Mouse (Mus musculus) right cerebral cortex, postnatal 4 days (tissue): Measurements from ENCODE around the gene Usp40.
"Not testable (repeated sequence)": the region's sequence is repeated elsewhere in the genome, so short reads cannot be mapped to it uniquely, and the experiment has no call there.

Experiments
- DNase-seq: peaks from one replicate; pipeline ENCODE4 v3.0.0-alpha.2; 2022

Gene Usp40

DNA sequence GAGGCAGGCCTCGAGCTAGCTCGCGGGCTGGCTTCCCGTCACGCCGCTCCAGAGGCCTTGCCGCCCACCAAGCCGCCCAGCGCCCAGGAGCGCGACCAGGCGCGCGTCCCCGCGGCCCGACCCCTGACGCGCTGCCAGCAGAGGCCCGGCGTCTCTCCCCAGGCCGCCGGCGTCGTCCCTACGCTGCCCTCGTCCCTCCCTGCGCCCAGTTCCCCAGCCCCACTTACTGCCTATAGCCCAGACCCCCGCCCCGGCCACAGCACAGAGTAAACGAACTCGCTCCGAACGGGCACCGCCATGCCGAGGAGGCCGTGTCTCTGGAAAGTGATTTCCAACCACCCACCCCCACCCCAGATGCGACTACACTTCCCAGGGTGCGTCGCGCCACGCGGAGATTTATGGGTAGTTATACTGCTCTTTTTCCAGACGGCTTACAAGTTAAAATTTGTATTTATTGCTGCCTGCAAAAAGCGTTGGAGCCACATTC, at the start of gene Usp40:
Usp40 (minus strand) TSS at position 341 of the 487 bp plus-strand sequence.
- DNase-seq, result peak; percentile 77

DNA sequence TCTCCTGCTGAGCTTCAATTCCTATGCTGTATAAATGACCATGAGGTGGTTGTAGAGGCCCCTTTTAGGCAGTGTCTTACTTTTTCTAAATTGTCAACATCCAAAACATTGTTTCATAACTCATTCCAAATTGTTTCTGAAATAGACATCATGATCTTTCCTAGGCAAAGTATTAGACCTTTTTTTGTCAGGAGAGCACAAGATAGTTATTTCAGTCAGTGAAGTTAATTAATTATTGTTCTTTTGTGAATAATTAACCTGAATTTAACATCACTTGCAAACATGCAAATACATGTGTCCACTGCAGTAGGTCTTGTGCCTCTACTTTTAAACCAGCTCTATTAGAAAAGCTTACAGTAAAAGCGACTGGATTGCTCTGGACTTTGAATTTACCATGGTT, 46.7 kb upstream of the Usp40 start, which contains the start of gene Ugt1a10:
Ugt1a10 (plus strand) TSS at position 301 of the 400 bp plus-strand sequence.
- no peak for DNase-seq

DNA sequence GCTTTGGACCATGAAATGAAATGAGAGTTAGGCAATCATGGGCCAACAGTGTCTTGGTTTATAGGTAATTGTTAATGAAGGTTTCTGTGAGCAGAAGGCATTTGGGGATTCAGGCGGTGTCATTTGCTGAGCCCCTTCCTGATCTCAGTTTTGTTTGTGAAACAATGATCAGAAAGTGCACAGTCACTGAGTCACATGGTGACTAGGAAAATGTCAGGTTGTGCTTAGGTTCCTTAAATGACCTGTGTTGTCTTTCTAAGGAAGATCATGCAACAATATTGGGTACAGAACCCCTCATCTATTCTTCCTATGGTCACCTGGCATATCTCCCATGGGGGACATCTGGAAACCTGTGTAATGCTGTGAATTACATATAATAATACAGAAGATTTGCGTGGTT, 39.1 kb upstream of the Usp40 start:
- not testable (repeated sequence) for DNase-seq

DNA sequence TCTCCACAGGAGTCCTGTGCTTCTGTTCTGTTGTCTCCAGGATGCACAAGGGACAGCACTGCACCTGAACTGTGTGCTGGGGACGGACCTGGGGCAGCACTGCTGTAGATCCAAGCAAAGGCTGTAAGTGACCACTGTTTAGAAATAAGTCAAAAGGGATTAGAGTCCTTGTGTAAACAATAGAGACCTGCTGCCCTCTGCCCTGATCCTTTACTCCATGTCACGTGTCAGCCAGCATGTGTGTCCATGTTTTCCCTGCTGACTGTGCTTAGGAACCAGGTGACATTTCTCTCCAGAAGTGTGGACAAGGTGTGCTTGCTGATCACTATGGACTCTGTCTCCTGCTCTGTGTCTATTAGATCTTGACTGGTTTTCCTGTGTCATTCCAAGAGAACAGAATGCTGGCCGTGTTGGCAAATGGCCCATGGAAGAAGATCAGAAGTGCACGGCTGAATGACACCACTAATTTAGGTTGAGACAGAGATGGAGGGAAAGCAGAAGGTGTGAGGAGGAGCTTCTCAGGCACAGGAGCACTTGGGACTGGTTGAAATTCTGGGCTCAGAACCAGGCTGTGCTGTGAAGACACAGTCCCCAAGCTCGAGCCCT, 36.6 kb upstream of the Usp40 start:
- not testable (repeated sequence) for DNase-seq

DNA sequence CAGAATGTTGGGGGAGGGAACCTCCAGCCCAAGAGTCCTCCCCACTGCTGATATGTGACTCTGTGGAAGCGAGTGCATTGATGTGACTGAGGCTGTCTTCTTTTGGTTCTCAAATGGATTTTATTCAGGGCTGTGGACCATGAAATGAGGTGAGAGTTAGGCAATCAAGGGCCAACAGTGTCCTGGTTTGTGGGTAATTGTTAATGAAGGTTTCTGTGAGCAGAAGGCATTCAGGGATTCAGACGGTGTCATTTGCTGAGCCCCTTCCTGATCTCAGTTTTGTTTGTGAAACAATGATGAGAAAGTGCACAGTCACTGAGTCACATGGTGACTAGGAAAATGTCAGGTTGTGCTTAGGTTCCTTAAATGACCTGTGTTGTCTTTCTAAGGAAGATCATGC, 34.7 kb upstream of the Usp40 start:
- not testable (repeated sequence) for DNase-seq

DNA sequence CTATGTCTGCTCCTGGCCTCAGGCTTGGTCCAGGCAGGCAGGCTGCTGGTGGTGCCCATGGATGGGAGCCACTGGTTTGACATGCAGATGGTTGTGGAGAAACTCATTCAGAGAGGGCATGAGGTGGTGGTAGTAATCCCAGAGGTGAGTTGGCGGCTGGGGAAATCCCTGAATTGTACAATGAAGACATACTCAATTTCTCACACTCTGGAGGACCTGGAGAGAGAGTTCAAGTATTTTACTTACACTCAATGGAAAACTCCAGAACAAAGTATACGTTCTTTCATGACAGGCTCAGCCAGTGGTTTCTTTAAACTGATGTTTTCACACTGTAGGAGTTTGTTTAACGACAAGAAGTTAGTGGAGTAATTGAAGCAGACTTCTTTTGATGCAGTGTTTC, 16.9 kb upstream of the Usp40 start:
- DNase-seq, result not testable (repeated sequence)

DNA sequence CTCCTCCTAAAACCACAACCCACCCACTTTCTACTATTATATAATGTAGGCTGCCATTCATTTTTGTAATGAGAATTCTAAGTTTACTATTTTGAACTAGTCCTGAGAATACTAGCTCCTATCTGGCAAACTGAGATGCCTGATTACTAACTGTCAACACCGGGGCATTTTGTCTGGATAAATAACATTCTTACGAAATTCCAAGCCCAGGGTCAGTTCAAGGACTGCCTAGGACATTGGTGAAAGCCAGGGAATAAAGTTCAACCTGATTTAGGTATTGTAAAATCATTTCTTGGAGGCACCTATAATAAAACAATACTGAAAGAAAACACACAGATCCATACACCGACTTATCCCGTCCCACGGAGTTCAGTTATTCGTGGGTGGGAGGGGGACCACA, 7.0 kb upstream of the Usp40 start:
- no peak for DNase-seq

DNA sequence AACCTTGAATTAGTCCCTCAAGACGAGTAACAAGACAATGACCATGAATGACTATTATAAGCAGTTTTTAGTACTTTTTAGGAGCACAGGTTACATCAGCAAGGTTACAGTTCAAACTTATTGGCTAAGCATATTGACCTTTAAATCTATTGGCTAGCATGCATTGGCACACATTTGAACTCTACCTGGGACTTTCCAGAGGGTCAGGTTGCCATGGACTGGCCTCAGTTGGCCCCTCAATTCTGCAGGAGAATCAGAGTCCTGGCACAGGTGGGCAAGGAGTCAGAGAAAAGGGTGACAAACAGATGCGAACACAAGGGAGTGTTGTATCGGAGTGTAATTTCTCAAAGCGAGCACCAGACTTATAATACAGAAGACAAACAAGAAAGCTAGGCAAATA, 6.3 kb upstream of the Usp40 start:
- no peak for DNase-seq

DNA sequence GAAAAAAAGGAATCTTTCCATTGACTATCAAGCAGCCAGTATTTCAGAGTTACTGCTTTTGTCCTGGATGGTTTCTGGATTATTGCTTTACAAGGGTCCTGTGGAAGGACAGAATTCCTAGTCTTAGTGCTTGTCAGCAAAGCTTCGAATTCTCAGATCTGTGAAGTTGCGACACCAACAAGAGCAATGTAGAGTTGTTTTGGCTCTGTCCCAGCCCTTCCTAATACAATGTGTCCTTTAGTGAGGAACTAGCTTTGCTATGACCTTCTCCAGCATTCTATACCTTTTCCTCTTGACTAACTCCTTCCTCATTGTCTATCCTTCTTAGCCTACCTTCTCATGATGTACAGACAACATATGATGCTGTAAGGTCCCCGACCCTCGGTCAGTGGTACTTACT, 5.8 kb upstream of the Usp40 start:
- DNase-seq, result no peak

DNA sequence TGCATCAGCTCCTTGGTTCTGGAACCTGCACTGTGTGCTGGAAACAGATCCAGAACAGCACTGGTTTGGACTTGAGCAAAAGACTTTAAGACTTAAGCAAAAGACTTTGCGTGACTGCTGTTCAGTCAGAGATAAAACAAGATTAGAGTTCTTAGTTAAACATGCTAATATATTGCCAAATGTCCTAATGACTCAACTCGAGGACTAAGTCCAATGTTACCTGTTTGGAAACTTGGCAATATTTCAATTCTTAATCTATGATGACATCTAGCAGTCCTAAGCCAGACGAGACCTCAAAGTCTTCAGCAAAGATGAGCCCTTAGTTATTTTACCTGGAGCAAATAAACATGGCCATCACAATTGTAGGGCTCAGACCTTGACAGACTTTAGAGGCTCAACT, 5.4 kb upstream of the Usp40 start:
- DNase-seq, result no peak

DNA sequence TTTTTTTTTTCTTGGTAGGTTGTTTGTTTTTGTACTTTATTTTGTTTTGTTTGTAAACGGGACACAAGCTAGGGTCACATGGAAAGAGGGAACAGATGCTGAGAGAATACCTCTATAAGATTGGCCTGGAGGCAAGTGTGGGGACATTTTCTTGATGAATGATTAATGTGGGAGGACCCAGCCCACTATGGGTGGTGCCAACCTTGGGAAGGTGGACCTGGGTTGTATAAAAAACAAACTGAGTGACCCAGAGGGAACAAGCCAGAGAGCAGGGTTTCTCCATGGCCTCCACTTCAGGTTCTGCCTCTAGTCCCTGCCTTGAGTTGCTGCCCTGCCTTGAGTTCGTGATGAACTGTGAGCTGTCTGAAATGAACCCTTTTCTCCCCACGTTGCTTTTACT, 1.2 kb upstream of the Usp40 start:
- no peak for DNase-seq

DNA sequence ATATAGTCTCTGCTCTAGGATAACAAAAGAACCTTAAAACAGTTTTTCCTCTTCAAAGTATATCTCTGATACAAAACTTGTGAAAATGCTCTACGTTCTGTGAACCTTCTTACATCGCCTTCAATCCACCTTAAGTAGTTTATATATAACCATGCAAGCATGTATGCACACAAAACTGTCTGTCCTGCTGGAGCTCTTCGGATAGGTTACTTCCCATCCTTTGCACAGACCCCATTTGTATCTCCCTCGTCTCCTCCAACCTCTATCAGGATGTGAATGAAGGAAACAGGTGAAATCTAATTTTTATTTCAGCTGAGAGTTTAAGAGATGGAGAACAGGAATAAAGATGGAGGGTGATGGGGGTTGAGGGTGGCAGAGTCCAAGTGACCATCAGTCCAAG, 384 bp upstream of the Usp40 start:
- DNase-seq, result no peak

DNA sequence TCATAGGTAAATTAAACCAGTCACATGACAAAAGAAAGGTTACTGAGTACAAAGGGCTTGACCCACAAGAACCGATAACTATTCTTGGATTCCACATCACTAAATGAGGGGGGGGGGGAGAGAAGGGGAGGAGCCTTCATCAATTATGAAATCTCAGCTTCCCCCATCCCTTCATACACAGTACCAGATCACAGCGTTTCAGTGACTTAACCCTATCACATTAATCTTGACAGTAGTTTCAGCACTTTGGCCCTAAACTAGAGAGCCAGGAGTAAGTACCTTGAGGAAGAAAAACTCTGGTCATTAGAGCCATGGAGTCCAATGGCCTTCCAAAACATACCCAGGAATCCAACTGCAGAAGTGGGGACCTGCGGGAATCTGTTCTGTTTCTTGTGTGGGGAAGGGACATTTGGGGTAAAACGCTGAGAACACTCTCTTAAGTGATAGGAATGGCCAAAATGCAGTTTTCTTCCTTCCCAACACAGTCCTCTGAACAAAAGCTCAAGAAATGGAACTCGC, 600 bp downstream of the Usp40 start:
- no peak for DNase-seq

DNA sequence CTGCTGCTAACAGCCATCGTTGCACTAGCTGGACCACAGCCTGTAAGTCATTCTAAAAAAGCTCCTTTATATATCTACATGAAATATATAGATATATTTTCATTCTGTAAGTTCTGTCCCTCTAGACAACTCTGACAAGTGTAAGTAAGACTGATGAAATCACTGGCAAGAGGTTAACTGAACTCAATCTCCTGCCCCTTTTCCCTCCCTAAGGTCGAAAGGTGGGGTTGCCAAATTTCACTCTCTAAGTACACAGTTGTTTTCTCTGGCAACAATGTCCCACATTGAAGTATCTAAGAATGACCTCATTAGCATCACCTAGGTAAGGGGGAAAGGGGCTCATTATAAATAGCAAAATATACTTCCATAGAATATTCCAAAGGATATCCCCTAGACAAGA, 15.6 kb downstream of the Usp40 start:
- no peak for DNase-seq

DNA sequence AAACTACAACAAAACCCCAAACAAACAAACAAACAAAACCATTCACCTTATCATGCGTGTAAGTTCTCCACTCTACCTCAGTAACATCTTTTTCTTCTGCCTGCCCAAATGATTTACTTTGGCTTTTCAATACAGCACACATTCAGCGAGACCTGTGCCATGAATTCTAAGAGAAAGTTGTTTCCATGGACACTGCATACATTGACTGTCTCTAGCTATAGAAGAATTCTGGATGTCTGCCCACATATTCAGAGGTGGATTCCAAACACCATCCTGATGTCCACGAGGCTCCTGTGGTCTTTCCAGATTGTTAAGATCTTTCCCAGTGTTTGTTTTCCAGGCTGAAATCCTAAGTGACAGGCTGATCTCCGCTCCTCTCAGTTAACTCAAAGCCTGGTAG, 26.1 kb downstream of the Usp40 start:
- no peak for DNase-seq

DNA sequence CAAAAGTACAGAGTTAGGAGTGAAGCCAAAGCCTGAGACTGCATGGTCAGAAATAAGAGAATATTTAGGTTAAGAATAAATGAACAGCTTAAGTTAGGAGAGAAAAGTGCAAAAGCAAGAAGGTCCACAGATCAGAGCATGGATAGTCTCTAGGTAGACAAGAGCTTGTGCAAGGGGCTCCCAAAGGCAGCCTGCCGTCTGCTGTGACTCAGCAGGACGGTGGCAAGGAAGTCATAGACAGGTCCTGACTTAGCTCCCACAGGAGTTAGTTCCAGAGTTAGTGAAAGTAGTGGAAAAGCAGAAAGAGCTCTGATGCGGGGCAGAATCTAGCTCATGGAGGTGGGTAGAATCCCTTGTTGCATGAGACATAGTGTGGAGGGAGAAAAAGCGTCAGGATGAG, 38.0 kb downstream of the Usp40 start:
- no peak for DNase-seq

DNA sequence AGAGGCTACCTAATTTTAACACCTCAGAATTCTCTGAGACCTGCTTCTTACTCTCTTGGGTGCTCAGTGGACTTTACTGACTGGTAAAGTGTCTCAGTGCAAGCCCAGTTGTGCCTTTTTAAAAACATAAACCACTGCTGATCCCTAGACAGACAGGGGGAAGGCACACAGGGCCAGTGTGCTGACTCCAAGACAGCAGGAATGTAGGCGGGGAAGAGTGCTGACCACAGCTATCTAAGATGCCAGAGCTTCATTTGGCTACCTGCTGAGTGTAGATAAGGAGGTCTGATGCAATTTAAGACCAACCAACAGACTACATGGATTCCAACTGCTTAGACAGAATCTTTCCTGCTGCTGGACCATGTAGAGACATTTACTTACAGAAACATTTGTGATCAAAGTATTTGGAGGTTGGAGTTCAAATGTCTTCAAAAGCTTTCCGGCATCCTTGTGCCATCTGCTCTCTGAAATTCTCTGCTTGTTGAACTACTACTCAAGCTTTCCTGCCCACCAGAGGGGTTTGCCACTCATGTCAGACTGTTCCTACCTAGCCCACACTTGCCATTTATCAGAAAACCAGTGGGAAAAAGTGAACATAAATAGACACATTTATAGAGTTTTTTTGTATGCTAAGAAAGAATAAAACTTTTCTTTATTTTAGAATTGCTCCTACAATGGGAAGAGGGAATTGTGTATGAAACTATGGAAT, 46.7 kb downstream of the Usp40 start:
- no peak for DNase-seq

DNA sequence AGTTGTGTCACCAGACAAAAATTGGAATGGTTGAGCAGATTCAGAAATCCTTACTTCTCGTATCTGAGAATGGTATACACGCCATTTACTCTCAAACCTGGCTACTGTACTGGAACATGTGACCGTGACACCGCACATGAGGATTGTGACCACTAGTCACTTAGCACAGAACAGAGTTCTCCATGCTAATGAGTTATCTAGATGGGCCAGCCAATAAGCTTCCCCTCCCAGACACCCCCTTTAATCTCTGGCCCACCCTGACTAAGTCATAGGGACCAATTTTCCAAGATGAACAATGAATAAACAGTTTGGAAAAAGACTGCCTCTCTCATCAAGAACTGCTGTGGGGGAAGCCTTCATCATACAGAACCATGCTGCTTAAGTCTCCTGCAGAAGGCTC, 47.6 kb downstream of the Usp40 start:
- no peak for DNase-seq

DNA sequence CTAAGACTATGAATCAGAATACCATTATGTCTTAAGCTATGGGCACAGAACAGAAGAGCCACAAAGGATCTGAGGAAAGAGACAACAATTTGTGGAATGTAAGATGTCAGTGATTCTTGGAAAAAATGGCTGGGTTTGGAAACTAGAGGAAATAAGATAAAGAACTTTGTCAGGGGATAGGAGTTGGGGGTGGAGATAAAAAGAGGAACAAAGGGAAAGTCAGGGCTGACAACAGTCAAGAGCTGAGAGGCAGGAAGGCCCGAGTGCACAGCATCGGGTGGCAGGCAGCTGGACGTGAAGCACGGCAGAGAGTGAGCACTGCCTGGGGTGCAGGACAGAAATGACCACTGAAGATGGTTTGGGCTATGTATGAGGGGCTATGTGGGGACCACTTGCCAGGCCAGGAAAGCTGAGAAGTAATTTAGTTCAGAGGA, 48.3 kb downstream of the Usp40 start:
- DNase-seq, result no peak

DNA sequence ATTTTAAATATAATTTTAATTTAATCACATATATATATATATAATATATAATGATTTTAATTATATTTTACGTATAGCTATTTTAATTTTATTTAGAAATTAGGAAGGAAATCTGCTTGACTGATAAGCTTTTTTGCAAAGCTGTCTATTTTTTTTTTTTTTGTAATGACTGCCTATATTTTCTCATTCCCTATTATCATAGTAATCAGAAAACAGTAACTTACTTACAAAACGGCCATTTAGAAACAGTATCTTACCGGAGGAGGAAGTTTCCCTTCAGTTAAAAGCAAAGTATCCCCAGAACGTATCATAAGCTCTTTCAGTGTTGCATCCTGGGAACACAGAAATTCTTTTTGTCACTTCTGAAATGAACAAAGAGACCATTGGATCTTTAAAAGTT, 48.8 kb downstream of the Usp40 start:
- DNase-seq, result no peak

DNA sequence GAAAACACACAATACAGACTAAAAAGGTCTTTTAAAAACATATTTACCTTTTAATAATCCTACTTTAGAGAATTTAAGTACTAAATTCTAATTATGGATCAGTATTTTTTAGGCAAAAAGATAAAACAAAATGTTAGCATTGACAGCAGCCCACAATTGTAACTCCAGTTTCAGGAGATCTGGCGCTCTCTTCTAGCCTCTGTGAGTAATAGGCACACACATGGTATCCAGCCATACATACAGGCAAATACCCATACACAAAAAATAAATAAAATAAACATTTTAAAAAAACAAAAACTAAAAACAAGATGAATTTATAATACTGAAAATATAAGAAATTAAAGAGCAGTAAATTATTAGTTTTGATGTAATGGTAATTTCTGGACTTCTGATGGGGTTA, 49.4 kb downstream of the Usp40 start:
- no peak for DNase-seq

DNA sequence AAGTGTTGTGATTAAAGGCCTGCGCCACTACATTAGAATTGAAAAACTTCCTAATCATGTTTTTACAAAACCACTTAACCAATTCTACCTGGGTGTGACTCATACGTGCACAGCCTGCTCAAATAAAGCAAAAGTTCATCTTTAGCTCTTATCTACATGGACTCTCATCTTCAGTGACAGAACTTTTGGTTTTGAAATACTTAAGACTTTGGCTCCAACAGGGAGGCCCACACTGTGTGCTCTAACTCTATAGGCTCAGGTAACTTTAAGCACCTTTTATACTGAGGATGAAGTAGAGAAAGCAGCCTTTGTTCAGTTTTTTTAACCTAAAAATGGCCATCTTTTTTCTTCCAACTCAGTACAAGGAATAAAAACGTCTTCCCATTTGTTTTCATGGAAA, 55.3 kb downstream of the Usp40 start:
- no peak for DNase-seq

DNA sequence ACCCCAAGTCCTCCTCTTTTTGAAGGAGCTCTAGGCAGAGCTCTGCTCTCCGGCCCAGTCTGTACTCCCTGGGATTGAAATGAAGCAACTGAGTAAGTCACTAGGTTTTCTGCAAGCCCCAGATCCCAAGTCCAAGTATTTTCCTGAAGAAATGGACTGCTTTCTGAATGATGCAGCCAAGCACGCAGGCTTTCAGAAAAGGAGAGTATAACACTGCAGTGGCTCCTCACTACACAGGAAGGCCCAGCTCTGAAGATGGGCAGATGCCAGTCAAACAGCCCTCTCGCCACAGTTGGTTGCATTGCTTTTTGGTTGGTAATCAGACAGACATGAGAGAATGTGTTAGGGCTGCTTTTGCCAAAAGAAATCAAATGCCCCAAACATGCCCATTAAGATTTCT, 56.7 kb downstream of the Usp40 start:
- no peak for DNase-seq

DNA sequence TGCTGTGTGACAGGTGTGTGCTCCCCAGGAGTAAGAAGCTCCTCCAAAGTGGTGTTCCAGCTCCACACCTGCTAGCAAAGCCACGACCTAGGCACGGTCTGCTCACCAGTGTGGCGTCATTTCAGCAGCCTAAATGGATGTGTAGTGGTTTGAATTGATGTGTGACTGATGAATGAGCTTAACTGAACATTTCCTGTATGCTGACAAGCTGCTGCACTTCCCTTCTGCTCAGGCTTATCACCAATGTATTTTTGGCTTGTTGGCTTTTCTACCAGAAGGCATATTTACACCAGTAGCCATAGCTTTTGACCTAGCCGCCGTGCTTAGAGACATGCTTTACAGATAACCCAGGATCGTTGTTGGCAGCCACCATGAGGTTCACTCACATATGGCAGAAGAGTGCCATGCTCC, 60.7 kb downstream of the Usp40 start:
- DNase-seq, result no peak

DNA sequence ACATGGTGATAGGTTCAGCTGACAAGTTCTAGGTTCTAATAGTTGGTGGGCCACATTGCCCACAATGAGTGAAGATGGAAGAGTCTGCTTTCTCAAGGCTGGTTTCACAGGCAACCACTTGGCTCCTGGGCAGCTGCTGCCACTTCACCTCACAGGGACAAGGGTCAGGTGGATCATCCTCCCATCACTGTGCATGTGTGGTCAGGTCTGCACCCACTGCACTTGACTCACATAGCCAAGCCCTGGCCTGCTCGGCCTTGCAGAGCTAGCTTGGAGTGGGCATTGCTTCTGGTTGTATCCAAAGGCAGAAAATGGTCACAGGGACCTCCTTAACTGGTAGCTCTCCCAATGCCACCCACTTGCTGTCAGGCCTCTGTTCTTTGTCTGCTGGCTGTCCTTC, 66.6 kb downstream of the Usp40 start:
- DNase-seq, result no peak
